Mouse (Mus musculus) lung, adult 18-20 months (tissue): ENCODE data around the gene Ide.

Experiments used
- DNase-seq, 2 experiments: peaks; one replicate each; pipeline ENCODE4 v3.0.0; 2022; ENCODE audit warnings: mixed read lengths in 2 of 2

Ide gene

GRCm38 (mm10) chr19:37332726-37333125 is 4.9 kb downstream of the Ide start:
- DNase-seq, result no peak

- DNase-seq, result no peak
Measured at GRCm38 (mm10) chr19:37327216-37327615, 10.4 kb downstream of the Ide start.

- DNase-seq, result peak; percentile 57 to 76
Measured at GRCm38 (mm10) chr19:37323566-37323965, 14.1 kb downstream of the Ide start.

- DNase-seq, result peak; percentile 59 to 77
Measured at GRCm38 (mm10) chr19:37320802-37321619, 16.6 kb downstream of the Ide start.

GRCm38 (mm10) chr19:37317359-37317758 is 20.3 kb downstream of the Ide start:
- DNase-seq, result no peak

GRCm38 (mm10) chr19:37315091-37315490 is 22.6 kb downstream of the Ide start:
- peak in 1 of 2 experiments; percentile 12 for DNase-seq

GRCm38 (mm10) chr19:37311426-37311825 is 26.2 kb downstream of the Ide start:
- DNase-seq, result no peak

GRCm38 (mm10) chr19:37310133-37310532 is 27.5 kb downstream of the Ide start:
- no peak for DNase-seq

GRCm38 (mm10) chr19:37308941-37309340 is 28.7 kb downstream of the Ide start:
- DNase-seq, result no peak

- DNase-seq, result no peak
Measured at GRCm38 (mm10) chr19:37307826-37308545, 29.7 kb downstream of the Ide start.

GRCm38 (mm10) chr19:37306176-37306575 is 31.5 kb downstream of the Ide start:
- no peak for DNase-seq

- DNase-seq, result no peak
Measured at GRCm38 (mm10) chr19:37304866-37305265, 32.8 kb downstream of the Ide start.

- no peak for DNase-seq
Measured at GRCm38 (mm10) chr19:37304006-37304405, 33.6 kb downstream of the Ide start.

GRCm38 (mm10) chr19:37301733-37302132 is 35.9 kb downstream of the Ide start:
- DNase-seq, result no peak

GRCm38 (mm10) chr19:37291676-37292075 is 46.0 kb downstream of the Ide start:
- DNase-seq, result no peak

- no peak for DNase-seq
Measured at GRCm38 (mm10) chr19:37290906-37291305, 46.7 kb downstream of the Ide start.

- DNase-seq, result no peak
Measured at GRCm38 (mm10) chr19:37284775-37285174, 52.9 kb downstream of the Ide start.

GRCm38 (mm10) chr19:37283166-37283565 is 54.5 kb downstream of the Ide start:
- no peak for DNase-seq

- DNase-seq, result no peak
Measured at GRCm38 (mm10) chr19:37281710-37282109, 55.9 kb downstream of the Ide start.

- DNase-seq, result no peak
Measured at GRCm38 (mm10) chr19:37279194-37279593, 58.5 kb downstream of the Ide start.

- DNase-seq, result no peak
Measured at GRCm38 (mm10) chr19:37275555-37275954, 62.1 kb downstream of the Ide start.

GRCm38 (mm10) chr19:37269106-37269505 is 68.5 kb downstream of the Ide start:
- DNase-seq, result no peak

GRCm38 (mm10) chr19:37265333-37266103 is 72.1 kb downstream of the Ide start:
- DNase-seq, result peak; percentile 87 to 91
